Mouse (Mus musculus) E14TG2a.4 (cell line): ENCODE data around the gene Tmbim6.
"Not testable (repeated sequence)": the region's sequence is repeated elsewhere in the genome, so short reads cannot be mapped to it uniquely, and the experiment has no call there.

Experiments used
- H3K27me3 ChIP-seq: 2 replicates; pipeline ENCODE4 v1.6.1; 2014; ENCODE audit warnings: low read length, control low read depth; ENCODE audit not compliant: insufficient read depth
- H3K36me3 ChIP-seq: 2 replicates; pipeline ENCODE4 v1.6.1; 2014; ENCODE audit warnings: low read length, control low read depth; ENCODE audit not compliant: insufficient read depth
- H3K4me1 ChIP-seq: replicated peaks from 2 replicates; pipeline ENCODE4 v1.6.1; 2014; ENCODE audit warnings: low read depth, low read length, control low read depth
- H3K4me3 ChIP-seq: replicated peaks from 2 replicates; pipeline ENCODE4 v1.5.1; 2014; ENCODE audit warnings: mild to moderate bottlenecking, low read length
- H3K9me3 ChIP-seq: 2 replicates; pipeline ENCODE4 v1.6.1; 2014; ENCODE audit warnings: low read length, control low read depth
- CTCF ChIP-seq: conservative IDR thresholded peaks from 2 replicates; pipeline ENCODE4 v1.5.1; 2014; ENCODE audit warnings: low read length
- NANOG ChIP-seq: IDR thresholded peaks from 2 replicates; pipeline ENCODE4 v1.6.1; 2014; ENCODE audit warnings: borderline replicate concordance, low read length, mixed read lengths
- POU5F1 ChIP-seq: IDR thresholded peaks from 2 replicates; pipeline ENCODE4 v1.6.1; 2014; ENCODE audit warnings: low read length, borderline replicate concordance

Gene Tmbim6

DNA sequence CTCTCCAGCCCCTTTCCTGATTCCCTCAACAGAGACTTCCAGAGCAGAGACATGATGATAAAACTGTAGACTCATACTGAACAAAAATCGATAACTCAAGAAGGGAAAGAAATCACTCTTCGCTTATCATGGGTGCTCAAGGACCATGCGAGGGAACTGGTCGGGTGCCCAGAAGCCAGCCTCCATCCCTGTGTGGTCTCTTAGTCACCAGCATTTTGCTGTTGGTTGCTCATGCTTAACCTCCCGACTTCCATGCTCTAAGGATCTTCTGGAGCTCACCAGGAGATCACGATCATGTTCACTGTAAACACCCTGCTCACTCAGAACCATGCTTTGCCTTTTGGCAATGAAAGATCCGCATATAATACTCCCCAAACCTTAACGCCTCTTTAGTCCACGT, 19.9 kb upstream of the Tmbim6 start:
- Histone ChIP-seq H3K9me3 (no peaks in the 10 kb centered on the region), H3K36me3 (no peaks in the 10 kb centered on the region), H3K4me3 (no peak overlapping the region), H3K4me1 (peaks cover 23% of the 10 kb centered on the region), H3K27me3 (peaks cover 33% of the 10 kb centered on the region)
- no peak for TF ChIP-seq CTCF
- TF ChIP-seq NANOG: no peak
- no peak for TF ChIP-seq POU5F1

DNA sequence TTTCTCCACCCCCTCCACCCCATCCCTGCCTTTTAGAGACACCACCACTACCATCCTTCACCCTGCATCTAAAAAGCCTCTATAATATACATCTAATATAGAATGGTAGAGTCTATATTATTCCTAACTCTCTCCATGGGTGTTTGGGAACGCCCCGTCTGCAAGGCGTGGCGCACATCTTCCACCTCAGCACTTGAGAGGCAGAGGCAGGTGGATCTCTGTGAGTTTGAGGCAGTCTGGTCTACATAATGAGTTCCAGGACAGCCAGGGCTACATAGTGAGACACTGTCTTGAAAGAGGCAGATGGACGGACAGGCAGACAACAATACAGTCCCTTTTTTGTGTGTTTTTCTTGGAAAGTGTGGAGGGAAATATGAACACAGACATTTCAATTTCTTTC, 17.6 kb upstream of the Tmbim6 start:
- Histone ChIP-seq H3K9me3 (no peaks in the 10 kb centered on the region), H3K4me3 (no peak overlapping the region), H3K36me3 (no peaks in the 10 kb centered on the region), H3K4me1 (peaks cover 6% of the 10 kb centered on the region), H3K27me3 (peaks cover 16% of the 10 kb centered on the region)
- TF ChIP-seq POU5F1: no peak
- no peak for TF ChIP-seq NANOG
- no peak for TF ChIP-seq CTCF

DNA sequence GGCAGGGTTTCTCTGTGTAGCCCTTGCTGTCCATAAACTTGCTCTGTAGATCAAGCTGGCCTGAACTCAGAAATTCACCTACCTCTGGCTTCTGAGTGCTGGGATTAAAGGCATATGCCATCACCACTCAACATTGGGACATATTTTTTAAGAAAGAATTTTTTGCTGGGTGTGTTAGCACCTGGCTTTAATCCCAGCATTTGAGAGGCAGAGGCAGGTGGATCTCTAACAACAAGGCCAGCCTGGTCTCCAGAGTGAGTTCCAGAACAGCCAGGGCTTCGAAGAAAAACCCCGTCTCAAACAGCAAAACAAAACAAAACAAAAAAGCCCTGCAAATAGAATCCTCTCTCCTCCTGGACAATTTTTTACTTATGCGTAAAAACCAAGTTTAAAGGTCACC, 17.1 kb upstream of the Tmbim6 start:
- H3K4me1 ChIP-seq: peaks cover 6% of the 10 kb centered on the region
- TF ChIP-seq NANOG: no peak
- TF ChIP-seq CTCF: no peak
- no peak for TF ChIP-seq POU5F1
- no peaks in the 10 kb centered on the region for H3K9me3 ChIP-seq
- H3K27me3 ChIP-seq: peaks cover 16% of the 10 kb centered on the region
- H3K36me3 ChIP-seq: no peaks in the 10 kb centered on the region
- H3K4me3 ChIP-seq: no peak overlapping the region

DNA sequence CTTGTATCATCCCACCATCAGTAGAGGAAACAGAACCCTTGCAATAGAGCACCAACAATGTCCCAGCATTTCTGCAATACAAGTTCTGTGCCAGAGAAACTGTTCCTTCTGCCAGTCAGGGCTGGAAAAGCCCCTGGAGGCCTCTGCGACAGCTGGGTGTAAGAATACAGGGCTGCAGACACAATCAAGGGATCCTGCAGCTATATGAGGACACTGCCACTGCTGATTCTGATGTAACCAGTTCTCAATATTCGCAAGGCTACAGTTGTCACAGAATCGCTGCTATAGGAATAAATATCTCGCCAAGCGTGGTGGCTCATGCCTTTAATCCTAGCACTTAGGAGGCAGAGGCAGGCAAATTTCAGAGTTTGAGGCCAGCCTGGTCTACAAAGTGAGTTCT, 16.4 kb upstream of the Tmbim6 start:
- no peak overlapping the region for H3K4me3 ChIP-seq
- H3K9me3 ChIP-seq: no peaks in the 10 kb centered on the region
- no peaks in the 10 kb centered on the region for H3K36me3 ChIP-seq
- peaks cover 3% of the 10 kb centered on the region for H3K4me1 ChIP-seq
- peaks cover 15% of the 10 kb centered on the region for H3K27me3 ChIP-seq
- no peak for TF ChIP-seq NANOG
- no peak for TF ChIP-seq CTCF
- TF ChIP-seq POU5F1: no peak

DNA sequence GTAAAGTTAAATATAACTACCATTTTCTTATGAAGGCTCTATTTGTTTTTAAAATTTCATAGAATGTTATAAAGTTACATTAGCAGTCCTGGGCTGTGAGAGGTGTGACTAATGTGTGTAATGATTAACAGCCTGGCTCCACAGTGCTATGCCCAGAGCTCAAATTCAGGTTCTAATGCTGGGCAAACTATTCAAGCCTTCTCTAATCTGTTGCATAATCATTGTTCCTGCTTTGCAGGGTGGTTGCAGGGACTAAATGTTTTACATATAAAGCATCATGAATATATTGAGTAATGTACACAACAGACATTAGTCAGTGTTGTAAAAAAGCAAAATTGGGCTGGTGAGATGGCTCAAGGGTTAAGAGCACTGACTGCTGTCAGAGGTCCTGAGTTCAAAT, 9.8 kb upstream of the Tmbim6 start:
- Histone ChIP-seq H3K4me3 (no peak overlapping the region), H3K4me1 (peaks cover 6% of the 10 kb centered on the region; the same call in 1 of the 2 replicates), H3K36me3 (no peaks in the 10 kb centered on the region), H3K9me3 (no peaks in the 10 kb centered on the region), H3K27me3 (no peaks in the 10 kb centered on the region)
- TF ChIP-seq POU5F1 (no peak), NANOG (no peak), CTCF (no peak)

DNA sequence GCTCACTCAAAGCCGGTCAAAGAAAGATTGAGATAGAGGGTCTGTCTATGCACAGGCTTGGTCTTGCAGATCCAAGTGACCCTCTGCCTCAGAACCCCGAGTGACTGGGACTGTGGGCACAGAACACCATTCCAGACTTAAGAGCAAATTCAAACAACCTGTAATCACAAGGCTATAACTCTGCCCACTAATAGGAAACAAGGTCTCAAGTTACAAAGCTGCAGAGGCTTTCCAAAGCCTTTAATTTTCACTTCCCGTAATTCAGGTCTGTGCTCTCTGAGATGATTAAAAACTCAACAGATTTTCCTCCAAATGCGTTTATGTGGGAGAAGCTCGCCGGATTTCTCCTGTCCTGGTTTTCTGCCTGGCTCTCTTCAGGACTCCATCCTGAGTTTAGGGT, 8.6 kb upstream of the Tmbim6 start:
- no peak overlapping the region for H3K4me3 ChIP-seq
- H3K27me3 ChIP-seq: no peaks in the 10 kb centered on the region
- H3K9me3 ChIP-seq: no peaks in the 10 kb centered on the region
- no peak for TF ChIP-seq NANOG
- no peak for TF ChIP-seq CTCF
- no peak for TF ChIP-seq POU5F1
- H3K36me3 ChIP-seq: no peaks in the 10 kb centered on the region
- H3K4me1 ChIP-seq: peaks cover 9% of the 10 kb centered on the region; the same call in 1 of the 2 replicates

DNA sequence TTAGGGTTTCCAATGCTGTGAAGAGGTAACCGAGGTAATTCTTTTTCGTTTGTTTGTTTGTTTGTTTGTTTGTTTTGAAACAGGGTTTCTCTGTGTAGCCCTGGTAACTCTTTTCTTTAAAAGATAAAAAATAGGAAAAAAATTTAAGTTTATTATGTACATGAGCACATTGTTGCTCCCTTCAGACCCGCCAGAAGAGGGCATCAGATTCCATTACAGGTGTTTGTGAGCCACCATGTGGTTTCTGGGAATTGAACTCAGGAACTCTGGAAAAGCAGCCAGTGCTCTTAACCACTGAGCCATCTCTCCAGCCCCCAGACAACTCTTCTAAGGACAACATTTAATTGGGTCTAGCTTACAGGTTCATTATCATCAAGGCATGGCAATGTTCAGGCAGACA, 6.6 kb upstream of the Tmbim6 start:
- H3K4me3 ChIP-seq, H3K9me3 ChIP-seq, H3K36me3 ChIP-seq, H3K27me3 ChIP-seq: not testable (repeated sequence)
- TF ChIP-seq CTCF: peak; percentile 19; the same call in 1 of the 2 replicates
- peaks cover 18% of the 10 kb centered on the region for H3K4me1 ChIP-seq

DNA sequence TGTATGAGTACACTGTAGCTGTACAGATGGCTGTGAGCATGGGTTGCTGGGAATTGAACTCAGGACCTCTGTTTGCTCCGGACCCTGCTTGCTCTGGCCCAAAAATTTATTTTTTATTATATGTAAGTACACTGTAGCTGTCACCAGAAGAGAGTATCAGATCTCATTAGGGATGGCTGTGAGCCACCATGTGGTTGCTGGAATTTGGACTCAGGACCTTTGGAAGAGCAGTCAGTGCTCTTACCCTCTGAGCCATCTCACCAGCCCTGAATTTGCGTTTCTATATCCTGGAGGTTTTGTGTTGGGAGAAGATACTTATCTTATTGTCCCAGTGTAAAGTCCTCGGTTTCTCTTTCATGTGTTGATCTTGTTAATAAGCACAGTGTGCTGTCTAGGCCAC, 5.9 kb upstream of the Tmbim6 start:
- TF ChIP-seq POU5F1: no peak
- TF ChIP-seq CTCF: no peak
- no peak for TF ChIP-seq NANOG
- peaks cover 23% of the 10 kb centered on the region for H3K4me1 ChIP-seq

DNA sequence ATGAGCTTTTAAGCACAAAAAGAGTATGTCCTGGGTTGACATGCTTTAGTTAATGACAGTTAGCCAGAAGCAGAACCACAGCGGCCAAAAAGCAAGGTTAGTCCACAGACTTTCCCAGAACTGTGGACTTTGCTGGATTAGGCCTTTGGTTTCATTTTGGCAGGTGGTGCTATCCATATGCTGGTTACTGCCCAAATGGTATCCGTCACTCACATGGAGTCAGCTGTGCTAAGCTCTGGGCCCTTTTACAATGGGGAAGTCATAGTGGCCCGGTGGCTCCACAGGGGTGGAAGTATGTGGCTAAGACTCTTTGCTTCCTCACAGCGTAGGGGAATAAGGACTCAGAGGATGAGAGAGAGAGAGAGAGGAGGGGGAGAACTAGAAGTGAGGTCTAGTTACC, 4.7 kb upstream of the Tmbim6 start:
- H3K4me1 ChIP-seq: peaks cover 29% of the 10 kb centered on the region
- H3K9me3 ChIP-seq: no peaks in the 10 kb centered on the region
- no peak overlapping the region for H3K4me3 ChIP-seq
- no peaks in the 10 kb centered on the region for H3K36me3 ChIP-seq
- no peaks in the 10 kb centered on the region for H3K27me3 ChIP-seq
- no peak for TF ChIP-seq POU5F1

More for the DNA sequence above, 5.9 kb upstream of the Tmbim6 start:
- H3K9me3 ChIP-seq: no peaks in the 10 kb centered on the region
- H3K27me3 ChIP-seq: no peaks in the 10 kb centered on the region
- H3K4me3 ChIP-seq: no peak overlapping the region
- no peaks in the 10 kb centered on the region for H3K36me3 ChIP-seq
